Mouse (Mus musculus) heart, adult 2 months (tissue): Measurements from ENCODE around the gene Fkbp1a. TPM values are rescaled to one million over a fixed set of nuclear protein-coding genes. Genes with fewer than 3 reads are reported as not detected.

ENCODE experiments used
- DNase-seq, 2 experiments: peaks; one replicate each; pipeline ENCODE4 v3.0.0; 2021
- H3K27ac ChIP-seq: fragments of 200-600 bp; 2 replicates; pipeline ENCODE4 v1.8.1; 2022
- H3K27me3 ChIP-seq: fragments of 200-500 bp; 2 replicates; pipeline ENCODE4 v1.6.1; 2012; ENCODE audit warnings: mild to moderate bottlenecking, low read length, inconsistent platforms, mixed read lengths; ENCODE audit not compliant: control insufficient read depth, insufficient read depth
- H3K36me3 ChIP-seq: fragments of 200-500 bp; 2 replicates; pipeline ENCODE4 v1.6.1; 2012; ENCODE audit warnings: low read length, inconsistent platforms; ENCODE audit not compliant: control insufficient read depth, insufficient read depth
- H3K4me1 ChIP-seq: fragments of 200-500 bp; 2 replicates; pipeline ENCODE4 v1.6.1; 2011; ENCODE audit warnings: low read length; ENCODE audit not compliant: control insufficient read depth, insufficient read depth
- H3K4me3 ChIP-seq: fragments of 200-600 bp; 2 replicates; pipeline ENCODE4 v1.8.1; 2022
- H3K79me2 ChIP-seq: fragments of 200-500 bp; replicated peaks from 2 replicates; pipeline ENCODE4 v1.6.1; 2012; ENCODE audit warnings: mild to moderate bottlenecking, inconsistent platforms, low read length, moderate library complexity, mixed read lengths; ENCODE audit not compliant: control insufficient read depth, insufficient read depth
- H3K9ac ChIP-seq: fragments of 200-500 bp; 2 replicates; pipeline ENCODE4 v1.6.1; 2012; ENCODE audit warnings: low read depth, mild to moderate bottlenecking, control low read depth, inconsistent platforms, low read length, mixed read lengths
- CTCF ChIP-seq: fragments of 200-600 bp; IDR thresholded peaks from 2 replicates; pipeline ENCODE4 v1.8.1; 2022; ENCODE audit warnings: antibody characterized with exemption, mild to moderate bottlenecking, moderate library complexity
- EP300 ChIP-seq: fragments of 200-500 bp; IDR thresholded peaks from 2 replicates; pipeline ENCODE4 v1.6.1; 2011; ENCODE audit warnings: low read depth, low read length, control low read depth; ENCODE audit not compliant: insufficient read depth
- POLR2A ChIP-seq: fragments of 200-500 bp; IDR thresholded peaks from 2 replicates; pipeline ENCODE4 v1.6.1; 2011; ENCODE audit warnings: mild to moderate bottlenecking, low read depth, low read length, control low read depth; ENCODE audit not compliant: insufficient read depth
- WGBS: fragments of 180-500 bp; shearing (Covaris S2); methylation state at CpG from one replicate; pipeline ENCODE4 v1.1.7; 2018; 5-methylcytosine and 5-hydroxymethylcytosine counted together
- intact Hi-C: fragments of 180-260 bp; cut with DNase I; formaldehyde crosslinking; loops from one replicate; pipeline ENCODE4 v1.15.1; 2025
- polyA plus RNA-seq: library from polyadenylated mRNA; depleted of rRNA; stranded (reverse); fragments of >200 nt; gene quantifications from 2 replicates; pipeline ENCODE4 v1.2.3, GENCODE M21; 2012
- total RNA-seq, 2 experiments: library from RNA; stranded (reverse); gene quantifications; 2 replicates each; pipeline ENCODE4 v1.2.3; 2021

The Fkbp1a gene
- total and polyA plus RNA-seq, 3 experiments, result 90.5 to 211 (median 197) TPM

- H3K27ac ChIP-seq, result peak overlapping the region; percentile 98
- H3K9ac ChIP-seq, result peak overlapping the region; percentile 99
- no peaks in the 10 kb centered on the region for H3K79me2 ChIP-seq
- peak overlapping the region; percentile 89 for H3K4me3 ChIP-seq
- TF ChIP-seq POLR2A, result peak; percentile 42; the same call in 1 of the 2 replicates
- TF ChIP-seq EP300, result peak; percentile 82
- no peak for TF ChIP-seq CTCF
- no peaks in the 10 kb centered on the region for H3K27me3 ChIP-seq
- intact Hi-C loops, result loop anchor here (1.0 to 2.0 kb wide), 2 partner anchors 34 to 49 kb away; partner anchors contain the start of gene Nsfl1c
- DNase-seq, result peak; percentile 63 to 69
- peaks cover 4% of the 10 kb centered on the region for H3K36me3 ChIP-seq
- peaks cover 15% of the 10 kb centered on the region for H3K4me1 ChIP-seq
- WGBS, result 2% methylated on average over 21 of the region's 21 CpGs
Measured at GRCm38 (mm10) chr2:151543063-151543895, 996 bp downstream of the Fkbp1a start.

- H3K27ac ChIP-seq, result peak overlapping the region; percentile 41
- intact Hi-C loops, result no loop called here
- no peak for DNase-seq
- H3K79me2 ChIP-seq, result no peaks in the 10 kb centered on the region
- WGBS, result 32% methylated on average over 6 of the region's 6 CpGs
- no peak for TF ChIP-seq EP300
- no peak for TF ChIP-seq CTCF
- TF ChIP-seq POLR2A, result no peak
- H3K9ac ChIP-seq, result no peak overlapping the region
- peak overlapping the region; percentile 19; the same call in 1 of the 2 replicates for H3K4me3 ChIP-seq
- H3K36me3 ChIP-seq, result peaks cover 4% of the 10 kb centered on the region
- H3K4me1 ChIP-seq, result peaks cover 20% of the 10 kb centered on the region
- no peaks in the 10 kb centered on the region for H3K27me3 ChIP-seq
Measured at GRCm38 (mm10) chr2:151544673-151545072, 2.4 kb downstream of the Fkbp1a start.

- no peak overlapping the region for H3K4me3 ChIP-seq
Measured at GRCm38 (mm10) chr2:151546571-151546970, 4.3 kb downstream of the Fkbp1a start.

DNA sequence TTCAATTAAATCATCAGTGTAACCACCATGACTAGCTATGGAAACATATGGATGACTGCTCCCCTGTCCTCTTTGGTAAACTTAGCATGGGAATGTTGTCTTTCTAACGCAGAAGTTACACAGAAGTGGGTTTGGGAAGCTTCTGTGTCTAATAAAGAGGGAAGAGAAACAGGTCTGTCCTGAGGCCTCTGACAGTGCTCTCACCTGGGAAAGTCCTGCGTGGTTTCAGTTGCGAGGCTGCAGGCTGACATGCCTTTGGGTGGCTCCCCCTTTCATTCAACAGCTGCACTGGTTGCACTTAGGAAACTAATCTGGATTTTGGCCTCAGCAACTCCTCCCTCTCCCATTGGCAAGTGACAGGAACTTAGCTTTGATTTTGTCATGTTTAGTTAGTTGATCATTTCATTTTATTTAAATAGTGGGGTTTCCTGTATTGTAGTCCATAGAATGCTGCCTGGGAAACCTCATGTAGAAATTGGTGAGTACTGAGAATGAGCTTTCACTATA, 7.4 kb downstream of the Fkbp1a start:
- H3K27ac ChIP-seq, result no peak overlapping the region
- H3K36me3 ChIP-seq, result peaks cover 27% of the 10 kb centered on the region
- intact Hi-C loops, result loop anchor here (2.0 kb wide), 1 partner anchor 19 kb away; no protein-coding TSS in a partner anchor
- H3K9ac ChIP-seq, result no peak overlapping the region
- H3K4me3 ChIP-seq, result no peak overlapping the region
- TF ChIP-seq EP300 (no peak), CTCF (no peak), POLR2A (no peak)
- H3K27me3 ChIP-seq, result no peaks in the 10 kb centered on the region
- WGBS, result 56% methylated on average over 3 of the region's 3 CpGs
- peaks cover 4% of the 10 kb centered on the region for H3K79me2 ChIP-seq
- no peak for DNase-seq
- H3K4me1 ChIP-seq, result peaks cover 26% of the 10 kb centered on the region

More at GRCm38 (mm10) chr2:151546571-151546970, 4.3 kb downstream of the Fkbp1a start:
- H3K27me3 ChIP-seq, result no peaks in the 10 kb centered on the region
- no peak for DNase-seq
- WGBS, result 78% methylated on average over 4 of the region's 4 CpGs
- intact Hi-C loops, result no loop called here
- no peak overlapping the region for H3K27ac ChIP-seq
- H3K4me1 ChIP-seq, result peaks cover 26% of the 10 kb centered on the region
- H3K79me2 ChIP-seq, result no peaks in the 10 kb centered on the region
- H3K36me3 ChIP-seq, result peaks cover 14% of the 10 kb centered on the region
- TF ChIP-seq POLR2A, result no peak
- TF ChIP-seq EP300, result no peak
- TF ChIP-seq CTCF, result no peak
- no peak overlapping the region for H3K9ac ChIP-seq

DNA sequence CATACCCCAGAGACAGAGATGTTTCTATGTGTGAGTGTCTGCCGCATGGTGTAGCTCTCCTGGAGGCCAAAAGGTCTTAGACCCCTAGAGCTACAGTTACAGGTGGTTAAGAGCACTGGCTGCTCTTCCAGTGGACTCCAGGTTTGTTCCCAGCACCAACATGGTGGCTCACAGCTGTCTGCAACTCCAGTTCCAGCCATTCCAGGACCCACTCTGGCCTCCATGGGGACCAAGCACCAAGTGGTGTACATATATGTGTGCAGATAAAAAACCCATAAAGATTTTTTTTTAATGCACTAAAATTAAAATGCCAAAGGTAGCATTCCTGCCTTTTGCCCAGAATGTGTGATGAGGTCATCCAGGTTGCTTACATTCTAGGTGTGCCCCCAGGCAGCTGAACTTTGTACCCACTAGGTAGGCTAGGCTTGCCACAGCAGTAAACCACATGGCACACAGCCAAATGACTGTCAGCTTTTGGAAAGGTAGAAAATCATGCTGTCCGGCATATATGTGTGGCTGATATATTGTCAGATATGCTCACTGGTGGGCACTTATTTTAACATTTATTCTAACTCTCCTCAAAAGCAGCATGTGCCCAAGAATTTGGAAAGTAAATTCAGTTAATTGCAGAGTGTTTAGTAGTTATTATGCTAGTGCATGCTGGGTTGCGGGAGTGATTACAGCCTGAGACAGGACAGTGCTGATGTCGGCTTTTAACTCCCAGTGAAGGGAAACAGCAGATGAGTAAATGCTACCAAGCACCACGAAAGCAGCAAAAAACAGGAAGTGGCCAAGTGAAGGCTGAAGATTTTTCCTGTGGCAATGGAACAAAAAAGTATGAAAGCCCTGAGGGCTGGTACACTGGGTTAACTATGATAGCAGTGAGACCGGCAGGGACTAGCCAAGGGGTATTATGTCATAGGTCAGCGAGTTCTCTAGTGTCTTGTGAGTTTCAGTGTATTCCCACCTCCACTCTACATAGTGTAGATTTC, 20.9 kb downstream of the Fkbp1a start:
- no peaks in the 10 kb centered on the region for H3K4me1 ChIP-seq
- 67% methylated on average over 7 of the region's 7 CpGs for WGBS
- H3K27ac ChIP-seq, result no peak overlapping the region
- no peak overlapping the region for H3K9ac ChIP-seq
- H3K36me3 ChIP-seq, result peaks cover 5% of the 10 kb centered on the region
- no peak overlapping the region for H3K4me3 ChIP-seq
- TF ChIP-seq CTCF (no peak), POLR2A (no peak), EP300 (no peak)
- no peak for DNase-seq
- no peaks in the 10 kb centered on the region for H3K27me3 ChIP-seq
- H3K79me2 ChIP-seq, result no peaks in the 10 kb centered on the region
- intact Hi-C loops, result no loop called here
